In the genomic region with DNA sequence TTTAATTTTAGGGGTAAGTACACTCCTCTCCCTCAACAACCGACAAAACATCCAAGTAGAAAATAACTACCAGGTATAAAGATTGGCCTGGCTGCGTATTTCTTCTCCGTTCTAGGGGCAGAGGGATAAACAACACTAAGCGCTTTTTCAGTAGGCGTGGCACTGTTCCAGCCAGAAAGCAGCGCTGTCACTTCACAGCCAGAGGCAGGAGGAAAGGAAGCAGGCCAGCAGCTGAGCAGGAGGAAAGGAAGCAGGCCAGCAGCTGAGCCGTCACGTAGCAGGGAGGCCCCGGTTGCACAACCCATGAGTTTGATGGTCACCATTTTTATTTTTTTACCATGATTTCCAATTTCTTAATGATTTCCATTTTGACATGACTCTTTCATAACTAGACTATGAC, we compare ENCODE assay signal across 8 mouse cellular contexts. TPM values are rescaled to one million over a fixed set of nuclear protein-coding genes. Genes with fewer than 3 reads are reported as not detected.
DNase-seq lines count a peak whose midpoint lies in the region; ATAC-seq and TF ChIP-seq lines count a peak whose summit lies in the region.

No protein-coding gene starts in this region.

- 8% methylated on average over 9 of the region's 9 CpGs for WGBS in heart, embryonic 15.5 days
- 12% methylated on average over 9 of the region's 9 CpGs for WGBS in liver, postnatal 0 days (ENCODE audit: insufficient replicate concordance)
- WGBS in thymus, adult 2 months: 26% methylated on average over 9 of the region's 9 CpGs

- H3K4me2 ChIP-seq in heart, embryonic 15.5 days: peak overlapping the region; percentile 84
- H3K4me2 ChIP-seq in liver, postnatal 0 days (ENCODE audit: low read depth, low read length): peak overlapping the region; percentile 77

- ATAC-seq in heart, embryonic 15.5 days (replicated peaks; ENCODE audit: insufficient number of reproducible peaks, insufficient read depth, low FRiP score, low read depth): peak; percentile 28; the same call in 1 of the 2 replicates
- ATAC-seq in liver, postnatal 0 days: peak; percentile 15
- peak; percentile 20; the same call in 1 of the 2 replicates for ATAC-seq in neutrophil, adult 5-6 weeks (ENCODE audit: extremely low read depth, insufficient number of reproducible peaks, low FRiP score, poor library complexity, severe bottlenecking)

- DNase-seq in B cell, adult 2 months: peak; percentile 24 to 30
- DNase-seq in adrenal gland, postnatal 14 days: peak; percentile 87
- DNase-seq in kidney, postnatal 14 days: peak; percentile 85
- peak; percentile 81 for DNase-seq in liver, postnatal 0 days
- DNase-seq in thymus, adult 2 months: peak; percentile 28

- peak overlapping the region; percentile 79; the same call in 1 of the 2 replicates for H3K9ac ChIP-seq in heart, embryonic 15.5 days
- peak overlapping the region; percentile 87 for H3K9ac ChIP-seq in liver, postnatal 0 days (replicated peaks)

- TF ChIP-seq EP300 in liver, postnatal 0 days (IDR thresholded peaks at IDR 0.05; ENCODE audit: low read depth): peak; percentile 28; the same call in 1 of the 2 replicates

- peak overlapping the region; percentile 100 for H3K4me3 ChIP-seq in erythroblast, embryonic 14.5 days (replicated peaks)
- peak overlapping the region; percentile 94 for H3K4me3 ChIP-seq in heart, embryonic 15.5 days
- H3K4me3 ChIP-seq in liver, postnatal 0 days (ENCODE audit: low read depth, low read length): no peak overlapping the region
- H3K4me3 ChIP-seq in thymus, adult 2 months (ENCODE audit: control insufficient read depth, insufficient read depth, low read length): no peak overlapping the region

- H3K9me3 ChIP-seq in erythroblast, embryonic 14.5 days (ENCODE audit: control insufficient read depth, low read length): no peaks in the 10 kb centered on the region
- no peaks in the 10 kb centered on the region for H3K9me3 ChIP-seq in heart, embryonic 15.5 days (replicated peaks)
- H3K9me3 ChIP-seq in liver, postnatal 0 days (ENCODE audit: low read length): no peaks in the 10 kb centered on the region

- no peak for TF ChIP-seq CTCF in liver, postnatal 0 days (IDR thresholded peaks at IDR 0.05; ENCODE audit: low read depth)
- TF ChIP-seq CTCF in thymus, adult 2 months (IDR thresholded peaks at IDR 0.05; ENCODE audit: borderline replicate concordance, control insufficient read depth, extremely low read depth, insufficient read depth, low read length, poor library complexity): no peak

- H3K27me3 ChIP-seq in erythroblast, embryonic 14.5 days (ENCODE audit: control insufficient read depth): no peaks in the 10 kb centered on the region
- no peaks in the 10 kb centered on the region for H3K27me3 ChIP-seq in heart, embryonic 15.5 days
- no peaks in the 10 kb centered on the region for H3K27me3 ChIP-seq in liver, postnatal 0 days (ENCODE audit: insufficient read depth, low read length)
- no peaks in the 10 kb centered on the region for H3K27me3 ChIP-seq in thymus, adult 2 months (ENCODE audit: control insufficient read depth, insufficient read depth, low read length)

- H3K4me1 ChIP-seq in erythroblast, embryonic 14.5 days (ENCODE audit: control insufficient read depth): peaks cover 77% of the 10 kb centered on the region
- peaks cover 45% of the 10 kb centered on the region for H3K4me1 ChIP-seq in heart, embryonic 15.5 days (replicated peaks)
- H3K4me1 ChIP-seq in liver, postnatal 0 days (ENCODE audit: insufficient read depth): peaks cover 44% of the 10 kb centered on the region
- H3K4me1 ChIP-seq in thymus, adult 2 months (replicated peaks; ENCODE audit: control insufficient read depth, insufficient read depth, low read length): peaks cover 12% of the 10 kb centered on the region

- H3K27ac ChIP-seq in heart, embryonic 15.5 days: peak overlapping the region; percentile 100
- peak overlapping the region; percentile 99 for H3K27ac ChIP-seq in liver, postnatal 0 days (ENCODE audit: low read depth)
- H3K27ac ChIP-seq in thymus, adult 2 months (ENCODE audit: control insufficient read depth, insufficient read depth, low read length): peak overlapping the region; percentile 71

- no peak for TF ChIP-seq POLR2A in thymus, adult 2 months (IDR thresholded peaks at IDR 0.05; ENCODE audit: control insufficient read depth, extremely low read depth, insufficient read depth, low read length, poor library complexity)

- H3K36me3 ChIP-seq in erythroblast, embryonic 14.5 days (ENCODE audit: control insufficient read depth): peaks cover 94% of the 10 kb centered on the region
- H3K36me3 ChIP-seq in heart, embryonic 15.5 days: peaks cover 11% of the 10 kb centered on the region; the same call in 1 of the 2 replicates
- peaks cover 46% of the 10 kb centered on the region for H3K36me3 ChIP-seq in liver, postnatal 0 days (replicated peaks; ENCODE audit: insufficient read depth, low read length)
- peaks cover 19% of the 10 kb centered on the region for H3K36me3 ChIP-seq in thymus, adult 2 months (ENCODE audit: control insufficient read depth, insufficient read depth, low read length)

RNA-seq across cellular contexts. Expression of a gene that starts 1.6 kb away (rescaled TPM):
- 136 and 140 TPM in 2 replicates for total RNA-seq in adrenal gland, postnatal 14 days (2021)
- polyA plus RNA-seq in erythroblast, embryonic 14.5 days (2012): 62.3 and 68.6 TPM in 2 replicates
- polyA plus RNA-seq in heart, embryonic 15.5 days (2015; fragmentation: Nextera tagmentation; extraction: Ambion mirVana): 217 and 232 TPM in 2 replicates
- 135 and 137 TPM in 2 replicates for polyA plus RNA-seq in liver, postnatal 0 days (2015; fragmentation: Nextera tagmentation; extraction: Ambion mirVana)
- total RNA-seq in neutrophil, adult 5-6 weeks (2017): 87.5 and 92.7 TPM in 2 replicates
- polyA plus RNA-seq in thymus, adult 2 months (2012; rRNA removed): 56.7 and 80.3 TPM in 2 replicates

RNA-seq across cellular contexts. Expression of a gene that starts 10.8 kb away (rescaled TPM):
- total RNA-seq in adrenal gland, postnatal 14 days (2021): not detected in 2 replicates
- 10.5 and 10.8 TPM in 2 replicates for polyA plus RNA-seq in erythroblast, embryonic 14.5 days (2012)
- polyA plus RNA-seq in heart, embryonic 15.5 days (2015; fragmentation: Nextera tagmentation; extraction: Ambion mirVana): not detected in 2 replicates
- not detected in 2 replicates for polyA plus RNA-seq in liver, postnatal 0 days (2015; fragmentation: Nextera tagmentation; extraction: Ambion mirVana)
- 71.6 and 96.7 TPM in 2 replicates for total RNA-seq in neutrophil, adult 5-6 weeks (2017)
- polyA plus RNA-seq in thymus, adult 2 months (2012; rRNA removed): not detected in 2 replicates

RNA-seq across cellular contexts. Expression of a gene that starts 24.7 kb away (rescaled TPM):
- not detected in 2 replicates for total RNA-seq in adrenal gland, postnatal 14 days (2021)
- polyA plus RNA-seq in erythroblast, embryonic 14.5 days (2012): 0.09 TPM in 1 of 2 replicates, not detected in the other
- polyA plus RNA-seq in heart, embryonic 15.5 days (2015; fragmentation: Nextera tagmentation; extraction: Ambion mirVana): 0.04 TPM in 1 of 2 replicates, not detected in the other
- polyA plus RNA-seq in liver, postnatal 0 days (2015; fragmentation: Nextera tagmentation; extraction: Ambion mirVana): not detected in 2 replicates
- total RNA-seq in neutrophil, adult 5-6 weeks (2017): 0.35 and 0.49 TPM in 2 replicates
- 0.05 and 0.07 TPM in 2 replicates for polyA plus RNA-seq in thymus, adult 2 months (2012; rRNA removed)

RNA-seq across cellular contexts. Expression of a gene that starts 39.7 kb away (rescaled TPM):
- not detected in 2 replicates for total RNA-seq in adrenal gland, postnatal 14 days (2021)
- 0.02 TPM in 1 of 2 replicates, not detected in the other for polyA plus RNA-seq in erythroblast, embryonic 14.5 days (2012)
- not detected in 2 replicates for polyA plus RNA-seq in heart, embryonic 15.5 days (2015; fragmentation: Nextera tagmentation; extraction: Ambion mirVana)
- polyA plus RNA-seq in liver, postnatal 0 days (2015; fragmentation: Nextera tagmentation; extraction: Ambion mirVana): not detected in 2 replicates
- not detected in 2 replicates for total RNA-seq in neutrophil, adult 5-6 weeks (2017)
- polyA plus RNA-seq in thymus, adult 2 months (2012; rRNA removed): 0.05 TPM in 1 of 2 replicates, not detected in the other

RNA-seq across cellular contexts. Expression of a gene that starts 51.7 kb away (rescaled TPM):
- total RNA-seq in adrenal gland, postnatal 14 days (2021): 67.8 and 79.4 TPM in 2 replicates
- polyA plus RNA-seq in erythroblast, embryonic 14.5 days (2012): 7.5 and 8.1 TPM in 2 replicates
- polyA plus RNA-seq in heart, embryonic 15.5 days (2015; fragmentation: Nextera tagmentation; extraction: Ambion mirVana): 34.4 and 36.0 TPM in 2 replicates
- 33.8 and 37.6 TPM in 2 replicates for polyA plus RNA-seq in liver, postnatal 0 days (2015; fragmentation: Nextera tagmentation; extraction: Ambion mirVana)
- 389 and 433 TPM in 2 replicates for total RNA-seq in neutrophil, adult 5-6 weeks (2017)
- polyA plus RNA-seq in thymus, adult 2 months (2012; rRNA removed): 43.6 and 47.4 TPM in 2 replicates

Comparison
In these comparisons a context has a peak if more than half of its experiments do, and no peak if none do; other contexts are left out.
1. DNase-seq: peak in every context shown above with its lines; median percentile 87 in adrenal gland, postnatal 14 days; 85 in kidney, postnatal 14 days; 81 in liver, postnatal 0 days; 28 in thymus, adult 2 months; 27 in B cell, adult 2 months.
2. H3K4me3 ChIP-seq: peak in erythroblast, embryonic 14.5 days (single experiment) and heart, embryonic 15.5 days (single experiment); none in liver, postnatal 0 days (single experiment) and thymus, adult 2 months (single experiment).
3. Peak in every context shown above with its lines, with median percentiles within 50 percentile points of each other: ATAC-seq and H3K27ac ChIP-seq.